ENCODE assay signal across 9 mouse cellular contexts in genomic region chr13:83737826-83738527, GRCm38 (mm10).
DNase-seq lines count a peak whose midpoint lies in the region; ATAC-seq and TF ChIP-seq lines count a peak whose summit lies in the region.
"Had no signal": no experiment of that assay in that cellular context is flagged by ENCODE, and none has a peak within 500 bp of the region (broad histone marks: within the 10 kb centered on the region; RNA-seq: fewer than 3 reads in every experiment).

No protein-coding gene starts in this region.

- H3K36me3 ChIP-seq in stomach, embryonic 14.5 days (ENCODE audit: control insufficient read depth, insufficient read depth, low read length) = no peaks in the 10 kb centered on the region
- H3K36me3 ChIP-seq in stomach, postnatal 0 days (ENCODE audit: control insufficient read depth, insufficient read depth, low read length) = no peaks in the 10 kb centered on the region
- peaks cover 5% of the 10 kb centered on the region; the same call in 1 of the 2 replicates for H3K36me3 ChIP-seq in hindbrain, postnatal 0 days (ENCODE audit: insufficient read depth, low read length)
- H3K36me3 ChIP-seq in neural tube, embryonic 11.5 days (ENCODE audit: control insufficient read depth, insufficient read depth, low read length) = no peaks in the 10 kb centered on the region

- H3K4me3 ChIP-seq in stomach, embryonic 14.5 days (ENCODE audit: low read depth, low read length) = peak overlapping the region; percentile 10; the same call in 1 of the 2 replicates
- H3K4me3 ChIP-seq in stomach, postnatal 0 days (ENCODE audit: low read depth, low read length) = no peak overlapping the region; the same call in 1 of the 2 replicates
- H3K4me3 ChIP-seq in hindbrain, postnatal 0 days (ENCODE audit: low read length) = peak overlapping the region; percentile 62
- peak overlapping the region; percentile 42 for H3K4me3 ChIP-seq in neural tube, embryonic 11.5 days (ENCODE audit: low read depth, low read length)
- H3K4me3 ChIP-seq: erythroblast, embryonic 14.5 days had no signal

- peaks cover 56% of the 10 kb centered on the region for H3K27me3 ChIP-seq in stomach, embryonic 14.5 days (ENCODE audit: control insufficient read depth, insufficient read depth, low read length)
- H3K27me3 ChIP-seq in stomach, postnatal 0 days (ENCODE audit: control insufficient read depth, insufficient read depth, low read length) = peaks cover 9% of the 10 kb centered on the region; the same call in 1 of the 2 replicates
- H3K27me3 ChIP-seq in hindbrain, postnatal 0 days (ENCODE audit: insufficient read depth, low read length) = no peaks in the 10 kb centered on the region
- no peaks in the 10 kb centered on the region for H3K27me3 ChIP-seq in neural tube, embryonic 11.5 days (ENCODE audit: control insufficient read depth, insufficient read depth, low read length)

- H3K4me1 ChIP-seq in stomach, embryonic 14.5 days (ENCODE audit: control insufficient read depth, insufficient read depth, low read length) = no peaks in the 10 kb centered on the region
- H3K4me1 ChIP-seq in stomach, postnatal 0 days (replicated peaks; ENCODE audit: control insufficient read depth, insufficient read depth) = no peaks in the 10 kb centered on the region
- H3K4me1 ChIP-seq in hindbrain, postnatal 0 days (ENCODE audit: insufficient read depth, low read length) = no peaks in the 10 kb centered on the region
- no peaks in the 10 kb centered on the region for H3K4me1 ChIP-seq in neural tube, embryonic 11.5 days (ENCODE audit: control insufficient read depth, insufficient read depth, low read length)

- H3K9ac ChIP-seq in stomach, embryonic 14.5 days (replicated peaks; ENCODE audit: low read depth, low read length) = no peak overlapping the region
- H3K9ac ChIP-seq in stomach, postnatal 0 days (ENCODE audit: low read length) = no peak overlapping the region
- peak overlapping the region; percentile 85 for H3K9ac ChIP-seq in hindbrain, postnatal 0 days (replicated peaks; ENCODE audit: low read length)
- peak overlapping the region; percentile 60 for H3K9ac ChIP-seq in neural tube, embryonic 11.5 days (ENCODE audit: low read length)

- H3K4me2 ChIP-seq in stomach, embryonic 14.5 days (replicated peaks; ENCODE audit: low read depth, low read length) = no peak overlapping the region
- no peak overlapping the region; the same call in 1 of the 2 replicates for H3K4me2 ChIP-seq in stomach, postnatal 0 days (replicated peaks; ENCODE audit: low read depth)
- peak overlapping the region; percentile 89 for H3K4me2 ChIP-seq in hindbrain, postnatal 0 days (ENCODE audit: low read depth, low read length)
- peak overlapping the region; percentile 47 for H3K4me2 ChIP-seq in neural tube, embryonic 11.5 days (ENCODE audit: low read depth)

- no peaks in the 10 kb centered on the region for H3K9me3 ChIP-seq in stomach, embryonic 14.5 days (ENCODE audit: control insufficient read depth, low read depth, low read length)
- no peaks in the 10 kb centered on the region for H3K9me3 ChIP-seq in stomach, postnatal 0 days (ENCODE audit: control insufficient read depth, low read length)
- H3K9me3 ChIP-seq in hindbrain, postnatal 0 days (ENCODE audit: low read length) = no peaks in the 10 kb centered on the region
- no peaks in the 10 kb centered on the region for H3K9me3 ChIP-seq in neural tube, embryonic 11.5 days (ENCODE audit: control insufficient read depth, low read length)

- no peak overlapping the region for H3K27ac ChIP-seq in stomach, embryonic 14.5 days (ENCODE audit: low read length)
- H3K27ac ChIP-seq in stomach, postnatal 0 days (replicated peaks) = no peak overlapping the region
- peak overlapping the region; percentile 97 for H3K27ac ChIP-seq in hindbrain, postnatal 0 days
- H3K27ac ChIP-seq in neural tube, embryonic 11.5 days (ENCODE audit: low read depth, low read length) = peak overlapping the region; percentile 80

- ATAC-seq in cerebellum, adult (ENCODE audit: insufficient number of reproducible peaks, low FRiP score, low TSS enrichment) = no peak; the same call in 1 of the 2 replicates
- ATAC-seq in stomach, embryonic 14.5 days (ENCODE audit: insufficient number of reproducible peaks, insufficient read depth, low FRiP score, low read depth) = no peak
- no peak for ATAC-seq in stomach, postnatal 0 days (ENCODE audit: low FRiP score, low TSS enrichment)
- ATAC-seq in hindbrain, postnatal 0 days = peak; percentile 15; the same call in 1 of the 2 replicates
- no peak for ATAC-seq in neural tube, embryonic 11.5 days (ENCODE audit: insufficient read depth, low FRiP score, low TSS enrichment)

- WGBS in stomach, embryonic 14.5 days = 1% methylated on average over 27 of the region's 27 CpGs
- WGBS in stomach, postnatal 0 days = 3% methylated on average over 27 of the region's 27 CpGs
- 1% methylated on average over 27 of the region's 27 CpGs for WGBS in hindbrain, postnatal 0 days
- under 1% methylated on average over 27 of the region's 27 CpGs for WGBS in neural tube, embryonic 11.5 days

- TF ChIP-seq EP300 in stomach, postnatal 0 days (optimal IDR thresholded peaks at IDR 0.05) = no peak

- DNase-seq in cerebellum, adult 11 months = peak; percentile 36
- no peak for DNase-seq in stomach, postnatal 0 days (ENCODE audit: low spot score)
- peak; percentile 78 for DNase-seq in hindbrain, postnatal 0 days (ENCODE audit: low spot score)
- peak; percentile 78 for DNase-seq in neural tube, embryonic 11.5 days (ENCODE audit: low spot score)
- no peak for DNase-seq in thymus, postnatal 0 days (ENCODE audit: low spot score)
- no peak for DNase-seq in urinary bladder, postnatal 10 days (ENCODE audit: low spot score)

- TF ChIP-seq CTCF in stomach, postnatal 0 days (IDR thresholded peaks at IDR 0.05; ENCODE audit: low read depth) = no peak
- TF ChIP-seq CTCF in hindbrain, postnatal 0 days (IDR thresholded peaks at IDR 0.05; ENCODE audit: low read depth) = no peak

Comparison
In these comparisons a context has a peak if more than half of its experiments do, and no peak if none do; other contexts are left out.
1. DNase-seq: peak in cerebellum, adult 11 months (single experiment), hindbrain, postnatal 0 days (single experiment) and neural tube, embryonic 11.5 days (single experiment); none in stomach, postnatal 0 days (single experiment), thymus, postnatal 0 days (single experiment) and urinary bladder, postnatal 10 days (single experiment).
2. H3K27ac ChIP-seq: peak in hindbrain, postnatal 0 days (single experiment) and neural tube, embryonic 11.5 days (single experiment); none in stomach, embryonic 14.5 days (single experiment) and stomach, postnatal 0 days (single experiment).
3. H3K4me2 ChIP-seq: peak in hindbrain, postnatal 0 days (single experiment) and neural tube, embryonic 11.5 days (single experiment); none in stomach, embryonic 14.5 days (single experiment) and stomach, postnatal 0 days (single experiment).
4. H3K9ac ChIP-seq: peak in hindbrain, postnatal 0 days (single experiment) and neural tube, embryonic 11.5 days (single experiment); none in stomach, embryonic 14.5 days (single experiment) and stomach, postnatal 0 days (single experiment).